Mouse (Mus musculus) gastrocnemius, postnatal 14 days (tissue): Measurements from ENCODE around the gene Zfp131. TPM values are rescaled to one million over a fixed set of nuclear protein-coding genes. Genes with fewer than 3 reads are reported as not detected.
"Not testable (repeated sequence)": the region's sequence is repeated elsewhere in the genome, so short reads cannot be mapped to it uniquely, and the experiment has no call there.

Source experiments
- DNase-seq: peaks from one replicate; pipeline ENCODE4 v3.0.0; 2021; ENCODE audit warnings: mixed read lengths
- intact Hi-C: fragments of 180-260 bp; cut with DNase I; formaldehyde crosslinking; loops from one replicate; pipeline ENCODE4 v1.15.1; 2025; ENCODE audit warnings: low total_unique reads
- long read RNA-seq, 2 experiments: library from polyadenylated mRNA; stranded (forward); transcript quantifications; one replicate each; pipeline ENCODE4 v2.0.0; 2021
- total RNA-seq, 2 experiments: library from RNA; stranded (reverse); gene quantifications; 2 replicates each; pipeline ENCODE4 v1.2.3; 2021

The Zfp131 gene
- total RNA-seq = 10 to 100 TPM; 13.7 to 15.6 TPM
- long read RNA-seq, experiment 1, partial matches to known transcripts = 1 of 9 reads
- long read RNA-seq, experiment 1, other reads (novel, unspliced or antisense) = 2 of 9 reads
- long read RNA-seq, experiment 2, partial matches to known transcripts = 2 of 12 reads
- long read RNA-seq, experiment 2, other reads (novel, unspliced or antisense) = 4 of 12 reads

DNA sequence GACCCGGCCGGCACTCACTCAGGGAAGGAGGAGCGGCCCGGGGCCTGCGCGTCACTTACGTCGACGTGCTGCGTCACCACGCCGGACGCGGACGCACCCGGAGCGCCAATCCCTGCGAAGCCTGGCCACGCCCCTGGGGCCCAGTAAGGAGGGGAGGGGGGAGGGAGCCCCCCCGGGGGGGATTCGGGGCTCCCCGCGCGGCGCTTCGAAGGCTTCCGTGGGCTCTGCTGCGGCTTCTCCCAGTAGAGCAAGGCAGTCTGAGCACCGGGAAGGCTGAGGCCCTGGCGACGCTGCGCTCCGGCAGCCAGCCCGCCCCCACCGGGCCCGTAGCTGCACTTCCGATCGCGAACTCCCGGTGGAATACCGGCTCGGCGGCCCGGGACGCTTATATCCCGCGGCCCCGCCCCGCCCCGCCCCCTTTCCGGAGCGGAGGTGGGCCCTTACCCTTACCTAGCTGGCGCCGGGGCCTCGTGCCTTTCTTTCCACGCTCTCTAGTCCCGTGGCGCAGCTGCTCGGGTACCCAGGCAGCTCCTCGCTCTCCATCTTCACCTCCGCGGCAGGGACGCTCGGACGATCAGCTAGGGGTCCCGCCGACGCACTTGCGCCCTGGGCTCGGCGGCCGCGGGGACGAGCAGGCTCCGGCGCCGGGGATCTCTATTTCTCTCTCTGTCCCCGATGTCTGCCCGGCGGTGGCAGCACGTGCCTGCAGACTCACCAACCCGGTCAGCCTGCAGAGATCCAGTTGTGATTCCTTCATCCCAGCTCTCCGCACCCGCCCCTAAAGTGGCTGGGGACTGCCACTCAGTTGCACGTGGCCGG is at the start of gene Zfp131:
TSS of gene Zfp131 (minus strand) at position 129 of the 819 bp plus-strand sequence.
- intact Hi-C loops = no loop called here

DNA sequence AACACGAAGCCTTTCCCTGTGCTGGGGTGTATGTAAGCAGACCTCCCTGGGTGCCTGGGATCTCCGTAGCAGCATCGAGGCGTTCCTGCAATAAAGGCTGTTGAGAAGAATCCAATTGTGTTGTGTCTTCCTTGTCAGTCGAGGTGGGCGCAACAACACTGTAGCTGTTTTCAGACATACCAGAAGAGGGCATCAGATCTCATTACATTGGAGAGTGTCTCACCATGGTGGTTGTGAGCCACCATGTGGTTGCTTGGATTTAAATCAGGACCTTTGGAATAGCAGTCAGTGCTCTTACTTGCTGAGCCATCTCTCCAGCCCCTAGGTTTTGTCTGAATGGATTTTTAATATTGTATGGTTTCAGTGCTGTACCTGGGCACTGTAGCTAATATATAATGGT is 49.3 kb upstream of the Zfp131 start:
- DNase-seq, intact Hi-C loops: not testable (repeated sequence)

More for the DNA sequence above, at the start of gene Zfp131:
- peak; percentile 97 for DNase-seq

DNA sequence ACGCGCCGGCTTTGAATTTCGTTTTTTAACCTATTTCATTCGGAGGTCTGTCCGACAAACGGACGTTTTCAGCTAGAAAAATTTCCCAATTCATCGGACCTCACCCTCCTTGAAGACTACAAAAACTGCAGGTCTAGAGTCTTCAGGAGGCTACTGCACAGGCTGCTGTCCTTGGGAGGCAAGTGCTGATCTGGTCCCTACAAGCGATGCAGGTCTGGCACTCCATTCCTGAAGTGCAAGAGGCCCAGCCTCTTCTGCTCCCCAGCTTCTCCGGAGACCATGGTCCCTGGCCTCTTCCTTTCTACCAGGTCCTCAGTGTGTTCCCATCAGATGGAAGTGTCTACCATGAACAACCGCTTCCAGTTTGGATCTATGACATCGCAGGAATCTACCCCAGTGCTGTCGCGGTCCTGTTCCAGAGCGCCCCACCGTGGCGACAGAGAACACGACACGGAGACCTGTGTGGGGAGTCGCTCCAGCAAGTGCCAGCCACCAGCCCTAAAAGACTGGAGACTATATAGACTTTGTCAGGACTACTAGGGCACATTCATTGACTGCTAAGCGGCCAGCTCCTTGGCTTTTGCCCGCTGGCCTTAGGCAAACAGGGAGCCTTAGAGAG is 47.1 kb upstream of the Zfp131 start:
- DNase-seq, intact Hi-C loops: not testable (repeated sequence)

DNA sequence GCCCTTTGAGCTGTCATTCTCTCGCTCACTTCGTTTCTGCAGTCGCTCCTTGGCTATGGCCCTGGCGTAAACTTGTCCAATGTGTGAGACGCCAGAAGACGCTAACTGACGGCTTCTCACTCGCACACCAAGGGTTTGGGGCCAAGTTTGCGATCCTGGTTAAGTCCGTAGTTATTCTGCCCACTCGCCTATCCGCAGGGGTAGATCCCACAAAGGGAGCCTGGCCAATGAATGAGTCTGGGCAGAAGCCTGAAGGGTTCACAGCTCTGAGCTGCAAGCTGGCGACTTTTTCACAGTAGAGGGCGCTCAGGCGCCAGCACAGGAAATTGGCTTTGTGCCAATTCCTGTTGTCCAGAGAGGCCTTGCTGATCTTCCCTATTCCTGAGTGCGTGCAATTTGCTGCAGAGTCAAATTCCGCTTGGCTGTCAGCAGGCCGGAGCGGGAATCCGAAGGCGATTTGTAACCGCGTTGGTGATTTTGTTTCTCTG is 45.7 kb upstream of the Zfp131 start:
- DNase-seq, intact Hi-C loops: not testable (repeated sequence)

DNA sequence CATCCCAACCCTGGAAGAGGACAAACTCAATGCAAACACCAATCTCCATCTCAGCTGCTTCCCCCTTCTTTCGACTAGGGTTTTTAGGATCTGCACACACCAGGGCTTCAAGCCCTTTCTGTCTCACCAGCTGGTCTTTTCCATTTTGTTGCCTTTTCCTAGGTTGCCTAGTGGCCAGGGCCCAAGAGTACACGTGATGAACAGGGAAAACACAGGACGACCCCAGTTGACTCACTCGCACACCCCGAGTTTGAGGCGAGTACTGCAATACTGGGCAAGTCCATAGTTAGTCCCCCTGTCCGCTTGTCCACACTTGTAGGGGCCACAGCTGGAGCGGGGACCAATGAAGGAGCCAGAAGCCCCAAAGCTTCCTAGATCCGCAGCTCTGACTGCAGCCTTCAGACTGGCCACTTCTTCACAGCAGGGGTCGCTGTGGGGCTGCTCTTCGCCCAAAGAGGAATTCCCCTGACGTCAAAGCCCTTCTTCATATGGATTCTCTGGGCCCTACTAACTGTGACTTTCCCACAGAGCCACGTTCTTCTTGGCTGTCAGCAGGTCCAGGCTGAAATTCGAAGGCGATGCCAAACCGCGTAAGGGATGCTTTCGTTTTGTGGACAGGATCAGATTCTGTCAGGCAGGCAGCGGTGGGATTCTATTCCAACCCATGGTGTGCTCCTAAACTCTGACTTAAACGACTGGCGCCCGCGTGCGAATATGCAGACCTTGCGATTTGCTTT is 44.8 kb upstream of the Zfp131 start, which contains the start of gene D13Ertd608e:
TSS of gene D13Ertd608e (plus strand) at position 687 of the 737 bp plus-strand sequence.
- intact Hi-C loops = not testable (repeated sequence)
- peak; percentile 15 for DNase-seq

DNA sequence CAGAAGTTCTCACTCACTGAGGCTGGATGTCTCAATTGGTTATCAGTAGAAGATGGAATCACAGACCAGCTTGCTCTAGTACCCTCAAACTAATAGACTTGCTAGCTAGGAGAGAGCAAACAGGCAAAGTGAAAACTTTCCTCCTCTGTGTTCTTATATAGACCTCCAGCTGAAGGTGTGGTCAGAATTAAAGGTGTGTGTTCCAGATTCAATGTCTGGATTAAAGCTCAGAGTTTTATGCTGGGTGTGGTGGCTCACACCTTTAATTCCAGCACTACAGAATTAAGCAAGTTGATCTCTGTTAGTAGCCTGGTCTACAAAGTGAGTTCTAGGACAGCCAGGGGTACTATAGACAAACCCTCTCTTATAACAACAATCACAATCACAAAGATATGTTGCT is 39.4 kb upstream of the Zfp131 start, which contains the start of gene AF067063:
TSS of gene AF067063 (minus strand) at position 101 of the 400 bp plus-strand sequence.
- intact Hi-C loops, DNase-seq: not testable (repeated sequence)

DNA sequence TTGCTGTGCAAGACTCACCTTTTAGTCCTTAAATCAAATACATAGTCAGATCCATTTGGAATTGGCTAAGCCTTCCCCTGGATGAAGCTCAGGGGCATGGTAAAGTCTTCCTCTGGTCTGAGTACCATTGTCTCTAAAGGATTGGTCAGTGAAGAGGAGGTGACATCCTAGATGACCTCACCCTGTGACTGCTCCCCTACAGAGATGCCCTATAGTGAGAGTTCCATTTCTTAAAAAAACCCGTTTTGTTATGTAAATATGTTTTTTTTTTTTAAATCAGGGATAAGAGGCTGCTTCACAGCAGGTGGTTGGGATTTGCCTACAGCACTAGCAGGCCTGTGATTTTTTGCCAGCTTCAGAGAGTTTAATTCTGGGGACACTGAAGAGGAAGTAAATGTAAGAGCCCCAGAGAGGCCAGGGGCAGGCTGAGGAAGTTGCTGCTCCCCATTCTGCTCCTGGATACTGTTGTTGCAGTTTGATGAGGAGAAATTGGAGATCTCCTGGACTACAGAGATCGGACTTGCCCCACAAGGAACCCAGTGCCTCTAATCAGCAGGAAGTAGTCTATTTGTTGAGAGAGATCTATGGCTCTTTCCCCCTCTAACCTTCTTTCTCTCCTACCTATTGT is 27.0 kb upstream of the Zfp131 start:
- intact Hi-C loops = no loop called here
- DNase-seq = no peak

DNA sequence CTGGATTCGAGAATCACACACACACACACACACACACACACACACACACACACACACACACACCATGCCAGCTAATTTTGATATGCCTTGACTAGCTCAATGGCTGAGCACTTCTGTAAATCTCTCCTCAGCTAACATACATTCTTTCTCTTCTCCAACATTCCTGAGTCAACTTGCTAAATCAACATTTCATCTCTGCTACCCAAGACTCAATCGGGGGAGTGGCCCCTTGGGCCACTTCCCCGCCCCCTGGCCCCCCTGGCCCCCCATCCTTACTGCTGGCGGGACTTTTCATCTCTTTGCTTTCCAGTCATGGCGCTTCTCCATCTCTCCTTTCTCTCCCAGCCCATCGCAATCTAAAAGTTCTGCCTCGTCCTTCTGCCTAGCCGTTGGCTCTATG is 26.1 kb upstream of the Zfp131 start:
- intact Hi-C loops = no loop called here

DNA sequence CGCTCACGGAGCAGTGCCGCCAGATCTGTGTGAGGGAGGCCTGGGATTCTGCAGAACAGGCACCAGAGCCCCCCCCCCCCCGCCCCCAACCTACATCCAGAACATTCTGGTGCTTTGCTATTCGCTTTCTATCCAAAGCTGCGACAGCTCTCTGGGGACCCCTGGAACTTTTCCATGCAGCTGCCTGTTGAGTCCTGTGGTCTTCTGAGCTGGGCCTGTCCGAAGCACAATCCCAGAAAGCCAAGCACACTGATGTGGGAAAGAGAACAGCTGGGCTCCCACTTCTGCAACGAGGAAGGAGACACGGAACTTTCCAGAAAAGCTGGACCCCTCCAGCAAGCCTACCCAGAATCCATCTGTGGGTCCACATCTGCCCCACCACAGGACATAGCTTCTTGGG is 19.3 kb upstream of the Zfp131 start:
- intact Hi-C loops = no loop called here
- DNase-seq = peak; percentile 64

More for the DNA sequence above, 26.1 kb upstream of the Zfp131 start:
- no peak for DNase-seq

DNA sequence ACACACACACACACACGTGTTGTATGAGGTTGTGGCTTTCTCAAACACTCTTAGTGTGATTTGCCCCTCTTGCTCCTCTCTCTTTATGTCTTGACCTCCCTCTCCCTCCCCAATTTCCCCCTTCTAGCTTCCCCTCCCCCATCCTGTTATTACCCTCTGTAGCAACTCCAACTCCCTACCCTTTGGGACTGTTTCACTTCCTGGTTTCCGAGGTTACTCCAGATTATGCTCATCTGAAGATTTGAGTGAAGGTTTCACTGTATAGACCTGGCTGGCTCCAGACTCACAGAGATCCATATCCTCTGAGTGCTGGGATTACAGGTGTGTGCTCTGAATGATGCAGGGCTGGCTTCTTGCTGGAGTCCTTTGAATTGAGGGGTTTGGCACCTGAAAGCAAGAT is 18.2 kb upstream of the Zfp131 start:
- no peak for DNase-seq
- intact Hi-C loops = loop anchor here (10.0 kb wide), 1 partner anchor 164 kb away; no protein-coding TSS in a partner anchor

DNA sequence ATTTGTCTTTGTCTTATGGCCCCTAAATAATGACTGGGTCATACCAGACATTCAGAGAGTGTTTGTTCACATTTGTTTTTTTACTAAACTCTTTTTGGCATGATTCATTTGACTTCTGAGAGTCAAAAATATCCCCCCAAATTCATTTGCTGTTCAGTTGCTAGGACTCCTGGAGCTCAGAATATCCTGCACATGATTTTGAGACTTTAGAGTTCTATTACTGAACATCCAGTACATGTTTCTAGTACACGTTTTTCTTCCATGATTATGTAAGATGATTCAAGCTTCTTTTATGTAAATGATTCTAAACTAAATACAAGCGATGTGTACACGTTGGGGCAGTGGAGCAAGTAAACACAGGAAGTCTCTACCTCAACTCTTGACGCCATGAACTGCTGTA is 7.0 kb upstream of the Zfp131 start:
- intact Hi-C loops = no loop called here
- DNase-seq = no peak

DNA sequence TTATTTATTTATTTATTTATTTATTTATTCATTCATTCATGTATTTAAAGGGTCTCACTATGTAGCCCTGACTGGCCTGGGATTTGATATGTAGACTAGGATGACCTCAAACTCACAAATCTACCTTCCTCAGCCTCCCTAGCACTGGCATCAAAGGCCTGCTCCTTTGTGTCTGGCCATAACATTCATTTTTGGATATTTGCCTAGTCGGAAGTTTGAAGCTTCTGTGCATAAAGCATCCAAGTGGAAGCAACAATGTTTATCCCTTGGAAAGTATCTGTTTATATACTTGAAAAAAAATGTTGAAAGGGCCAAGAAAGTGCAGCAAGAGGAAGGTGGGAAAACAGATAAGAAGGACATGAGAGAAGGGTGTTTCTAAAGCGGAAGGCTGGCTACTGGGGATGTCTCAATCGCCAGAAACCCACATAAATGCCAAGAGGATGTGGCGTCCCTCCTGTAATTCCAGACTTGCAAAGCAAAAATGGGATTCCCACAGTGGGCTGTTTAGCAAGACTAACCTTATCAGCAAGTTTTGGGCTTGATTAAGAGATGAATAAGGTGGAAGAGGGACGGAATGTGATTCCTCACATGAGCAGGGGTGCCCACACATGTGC is 2.2 kb upstream of the Zfp131 start:
- DNase-seq = no peak
- intact Hi-C loops = no loop called here

DNA sequence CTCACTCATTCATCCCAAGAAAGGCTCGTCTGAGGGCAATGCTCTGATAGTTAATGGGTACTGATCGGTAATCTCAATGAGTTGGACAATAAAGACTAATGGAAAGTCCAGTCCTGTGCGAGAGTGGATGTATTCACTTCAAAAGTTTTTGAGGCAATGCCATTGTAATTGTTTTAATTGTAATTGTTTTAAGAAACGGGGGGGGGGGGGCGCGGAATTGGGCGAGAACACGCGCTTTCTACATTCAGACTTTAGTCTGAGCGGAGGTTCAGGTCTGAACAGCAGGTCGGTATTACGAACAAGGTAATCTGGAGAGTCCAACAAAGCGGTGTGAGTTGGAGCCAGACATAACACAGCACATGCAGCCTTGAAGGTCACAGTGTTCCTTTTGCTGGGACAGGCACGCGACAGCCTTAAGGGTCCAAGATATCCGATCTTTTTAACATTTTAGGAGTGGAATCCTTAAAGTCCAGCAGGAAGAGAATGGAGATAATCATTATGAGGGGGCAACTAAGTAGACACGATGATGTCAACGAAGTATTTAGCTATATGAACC is 969 bp upstream of the Zfp131 start:
- intact Hi-C loops = no loop called here
- no peak for DNase-seq

DNA sequence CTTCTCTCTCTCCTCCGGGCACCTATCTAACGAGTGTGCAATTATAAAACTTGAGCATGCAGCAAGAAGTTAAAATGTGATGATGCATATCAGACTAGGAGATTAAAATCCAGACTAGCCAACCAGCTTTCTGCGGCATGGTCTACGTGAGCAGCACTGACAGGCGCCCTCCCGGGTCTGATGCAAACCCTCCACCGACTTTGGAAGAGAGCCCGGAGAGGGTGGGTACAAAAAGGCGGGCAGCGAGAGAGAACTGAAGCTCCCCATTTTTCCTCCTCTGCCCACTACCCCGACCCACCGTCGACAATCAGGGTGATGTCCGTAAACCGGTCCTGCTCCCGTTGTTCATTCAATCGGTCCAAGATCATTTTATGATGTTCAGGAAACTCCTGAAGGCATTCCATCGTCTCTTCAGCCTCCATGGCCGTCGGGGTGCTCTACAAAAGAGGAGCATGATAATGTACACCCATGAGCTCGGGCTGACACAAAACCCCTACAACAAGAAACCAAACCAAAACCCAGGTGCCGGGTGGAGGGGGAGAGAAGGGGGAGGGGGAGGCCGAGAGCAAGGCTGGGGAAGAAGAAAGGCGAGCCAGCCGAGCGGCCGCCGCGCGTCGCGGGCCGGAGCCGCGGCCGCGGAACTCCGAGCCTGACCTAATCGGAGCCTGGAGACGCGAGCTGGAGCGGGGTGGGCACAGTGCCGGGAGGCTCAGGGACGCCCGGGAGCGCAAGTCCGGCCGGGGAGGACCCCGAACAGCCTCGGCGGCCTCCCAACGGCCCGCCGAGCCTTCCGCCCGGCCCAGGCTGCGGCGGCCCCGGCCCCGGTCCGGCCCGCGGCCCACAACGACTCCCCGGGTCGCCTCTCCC is 605 bp downstream of the Zfp131 start:
- DNase-seq = peak; percentile 84

DNA sequence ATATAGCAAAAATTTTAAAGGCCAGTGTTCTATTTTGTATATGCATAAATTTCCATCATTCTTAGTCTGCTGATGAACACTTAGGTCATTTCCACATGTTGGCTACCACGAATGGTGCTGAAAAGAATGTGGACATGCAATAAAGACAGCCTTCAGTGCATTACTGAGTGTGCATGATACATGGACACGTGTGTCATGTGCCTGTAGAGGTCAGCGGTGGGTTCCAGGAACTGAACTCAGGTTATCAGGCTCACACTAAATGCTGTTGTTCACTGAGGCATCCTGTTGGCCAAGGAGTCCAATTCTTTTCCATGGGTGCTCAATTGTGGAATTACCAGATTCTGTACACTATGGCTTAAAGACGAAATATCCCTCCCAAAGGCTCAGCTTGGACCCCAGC is 7.1 kb downstream of the Zfp131 start:
- intact Hi-C loops = no loop called here
- no peak for DNase-seq

More for the DNA sequence above, 605 bp downstream of the Zfp131 start:
- intact Hi-C loops = no loop called here

DNA sequence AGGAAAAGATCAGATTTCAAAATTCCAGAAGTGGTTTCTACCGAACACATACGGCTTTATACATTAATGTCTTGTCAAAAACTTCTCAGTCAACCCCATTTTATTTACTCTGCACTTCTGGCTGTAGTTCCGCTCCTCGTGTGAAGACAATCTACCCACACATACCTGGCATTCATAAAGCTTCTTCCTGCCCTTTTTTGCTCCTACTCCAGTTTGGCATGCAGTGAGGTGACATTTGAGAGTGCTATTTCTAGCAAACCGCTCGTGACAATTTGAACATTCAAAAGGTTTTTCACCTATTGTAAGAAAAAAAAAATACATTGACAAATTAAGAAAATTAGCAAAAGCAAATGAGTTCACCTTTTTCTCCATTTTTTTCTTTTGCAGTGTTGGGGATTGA is 22.1 kb downstream of the Zfp131 start:
- no peak for DNase-seq
- intact Hi-C loops = no loop called here

DNA sequence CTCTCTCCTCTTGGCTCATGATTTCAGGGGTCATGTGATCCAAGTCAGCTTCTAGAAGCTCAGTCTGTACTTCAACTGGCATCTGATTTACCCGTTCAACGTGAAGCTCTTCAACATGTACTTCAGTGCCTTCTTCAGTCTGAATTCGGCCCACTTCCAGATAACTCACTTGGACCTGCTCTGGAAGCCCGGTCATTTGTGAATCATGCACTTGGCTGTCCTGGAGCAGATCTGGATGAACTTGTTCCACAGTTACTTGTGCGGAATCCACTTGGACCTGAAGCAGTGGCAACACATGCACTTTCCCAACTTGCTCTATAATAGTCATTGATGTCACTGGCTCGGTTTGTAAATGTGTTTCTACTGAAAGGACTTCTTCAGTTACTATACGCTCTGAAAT is 24.2 kb downstream of the Zfp131 start:
- intact Hi-C loops = no loop called here
- DNase-seq = no peak
